Comparison of ENCODE assay signal across 8 mouse cellular contexts in the genomic region with DNA sequence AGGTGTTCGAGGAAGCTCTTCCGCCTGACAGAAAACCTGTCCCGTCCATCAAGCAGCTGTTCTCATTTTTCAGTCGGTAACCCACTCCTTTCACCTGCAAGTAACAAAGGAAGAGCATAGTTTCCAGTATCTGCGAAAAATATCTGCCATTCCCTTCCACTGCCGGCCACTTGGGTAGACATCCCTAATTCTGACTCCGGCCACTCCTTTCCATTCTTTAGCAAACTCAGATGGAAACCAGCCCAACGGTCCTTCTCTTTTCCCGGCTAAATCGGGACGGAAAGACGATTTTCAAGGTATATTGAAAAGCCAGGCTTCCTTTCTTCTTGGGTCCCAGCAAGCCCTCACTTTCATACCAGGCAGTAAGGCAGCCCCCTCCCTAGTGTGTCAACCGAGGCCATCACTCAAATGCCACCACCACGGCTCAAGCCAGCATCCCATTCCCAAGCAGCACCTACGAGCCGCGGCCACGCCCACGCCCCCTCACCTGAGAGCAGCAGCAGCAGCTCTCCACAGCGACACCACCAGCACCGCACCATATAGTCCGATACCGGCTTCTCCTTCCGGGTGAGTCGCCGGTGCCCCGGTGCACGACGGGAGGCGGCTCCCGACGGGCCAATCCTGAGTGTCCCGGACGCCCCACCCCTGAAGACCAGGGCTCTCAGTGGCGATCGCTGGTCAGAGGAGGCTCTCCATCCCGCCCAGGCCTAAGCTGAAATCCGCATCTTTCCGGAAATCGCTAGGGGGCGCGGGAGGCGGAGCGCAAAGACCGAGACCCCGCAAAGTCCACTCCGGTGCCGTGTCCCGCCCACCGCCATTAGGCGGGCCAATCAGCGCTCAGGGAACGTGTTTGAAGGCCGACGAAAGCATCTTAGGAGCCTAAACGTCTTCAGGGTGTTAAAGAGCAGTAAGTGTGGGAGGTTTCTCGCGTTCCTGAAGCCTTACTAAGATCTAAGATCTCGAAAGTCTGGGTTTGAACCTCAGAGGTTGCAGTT. TPM values are rescaled to one million over a fixed set of nuclear protein-coding genes. Genes with fewer than 3 reads are reported as not detected.
A peak's percentile ranks its signal among the peaks of the same experiment; 100 is the strongest.
DNase-seq lines count a peak whose midpoint lies in the region; ATAC-seq and TF ChIP-seq lines count a peak whose summit lies in the region.

A gene (minus strand): TSS at position 592 of the 995 bp plus-strand sequence.

- TF ChIP-seq POLR2A in cortical plate, adult 2 months (IDR thresholded peaks at IDR 0.05; ENCODE audit: extremely low read depth, insufficient read depth, low read length), result peak; percentile 75

- peaks cover 32% of the 10 kb centered on the region for H3K36me3 ChIP-seq in megakaryocyte, embryonic 14.5 days (replicated peaks; ENCODE audit: low read length)

- TF ChIP-seq CTCF in cortical plate, adult 2 months (IDR thresholded peaks at IDR 0.05; ENCODE audit: extremely low read depth, insufficient read depth, low read length), result peak; percentile 33

- no peaks in the 10 kb centered on the region for H3K4me1 ChIP-seq in cortical plate, adult 2 months (ENCODE audit: control insufficient read depth, insufficient read depth, low read length)
- peaks cover 26% of the 10 kb centered on the region for H3K4me1 ChIP-seq in megakaryocyte, embryonic 14.5 days

- H3K27ac ChIP-seq in cortical plate, adult 2 months (ENCODE audit: insufficient read depth, low read length), result no peak within 1 kb of the TSS

- H3K27me3 ChIP-seq in megakaryocyte, embryonic 14.5 days (replicated peaks), result no peaks in the 10 kb centered on the region

- peak; percentile 95 for ATAC-seq in activated CD4-positive, CD25-positive, alpha-beta regulatory T cell, adult 4 months

- H3K4me3 ChIP-seq in cortical plate, adult 2 months (ENCODE audit: insufficient read depth, low read length), result peak within 1 kb of the TSS; percentile 68
- peak within 1 kb of the TSS; percentile 98 for H3K4me3 ChIP-seq in megakaryocyte, embryonic 14.5 days (replicated peaks)

- DNase-seq in gastrocnemius, adult 8-10 months (ENCODE audit: low spot score in 2 of 2), result peak; percentile 99
- DNase-seq in hindlimb bud, embryonic 11.5 days (ENCODE audit: extremely low spot score, low read depth, low spot score), result peak; percentile 96
- peak; percentile 98 to 99 for DNase-seq in left cerebral cortex, adult 8-10 months (ENCODE audit: low spot score in 2 of 2)
- peak; percentile 99 to 100 for DNase-seq in right cerebral cortex, postnatal 10 days (ENCODE audit: low spot score in 2 of 2)
- peak; percentile 99 for DNase-seq in urinary bladder, postnatal 25 days (ENCODE audit: low spot score)

- H3K9me3 ChIP-seq in megakaryocyte, embryonic 14.5 days, result no peaks in the 10 kb centered on the region

RNA-seq across cellular contexts. Expression of the gene that starts here (rescaled TPM):
- polyA plus RNA-seq in activated CD4-positive, CD25-positive, alpha-beta regulatory T cell, adult 4 months (2017; shearing (Covaris generic)), result 10 to 100 TPM; 15.4 to 21.8 TPM
- 42.9 and 46.0 TPM in 2 replicates for polyA plus RNA-seq in cortical plate, adult 2 months (2012; rRNA removed)
- total RNA-seq in gastrocnemius, adult 8-10 months (2022), result 10 to 100 TPM in 3 of 4 experiments, 1 to 10 TPM in 1; 7.7 to 12.0 (median 11.0) TPM
- total RNA-seq in left cerebral cortex, adult 8-10 months (2022), result 10 to 100 TPM; 38.4 to 49.2 (median 44.4) TPM
- polyA plus RNA-seq in megakaryocyte, embryonic 14.5 days (2012; ENCODE audit: insufficient read depth, low replicate concordance), result 6.3 and 9.8 TPM in 2 replicates
